Comparison of ENCODE assay signal across 8 mouse cellular contexts in genomic region chr2:152343329-152344213, GRCm38 (mm10). TPM values are rescaled to one million over a fixed set of nuclear protein-coding genes. Genes with fewer than 3 reads are reported as not detected.
DNase-seq lines count a peak whose midpoint lies in the region; ATAC-seq and TF ChIP-seq lines count a peak whose summit lies in the region.

Gene Trib3, minus strand, starts transcription at chr2:152344032.

- H3K4me2 ChIP-seq in forebrain, postnatal 0 days (ENCODE audit: low read depth): peak within 1 kb of the TSS; percentile 87

- ATAC-seq in forebrain, postnatal 0 days: peak; percentile 94

- WGBS in forebrain, postnatal 0 days: under 1% methylated on average over 48 of the region's 52 CpGs

- peak within 1 kb of the TSS; percentile 60 for H3K9ac ChIP-seq in forebrain, postnatal 0 days

- 0 out of 2 replicates have a peak, but pooled peaks cover 4% of the 10 kb centered on the region for H3K4me1 ChIP-seq in forebrain, postnatal 0 days (ENCODE audit: insufficient read depth)

- peak; percentile 78 for TF ChIP-seq CTCF in forebrain, postnatal 0 days (IDR thresholded peaks at IDR 0.05; ENCODE audit: low read depth)

- H3K9me3 ChIP-seq in forebrain, postnatal 0 days (ENCODE audit: low read length): no peaks in the 10 kb centered on the region

- peak; percentile 75 for DNase-seq in MEL-GATA-1-ER (ENCODE audit: extremely low read depth, low read depth)
- DNase-seq in cerebellum, adult 18-20 months: peak; percentile 82 to 84
- peak; percentile 84 for DNase-seq in forebrain, postnatal 0 days
- peak; percentile 86 for DNase-seq in heart, postnatal 4 days
- DNase-seq in layer of hippocampus, postnatal 10 days (ENCODE audit: low spot score in 2 of 2): peak; percentile 76 to 83
- DNase-seq in lung, postnatal 25 days (ENCODE audit: low spot score): peak; percentile 88
- DNase-seq in retina, adult 2 months (ENCODE audit: low read depth, low spot score): peak; percentile 71
- peak; percentile 88 for DNase-seq in thymus, postnatal 25 days

- H3K27me3 ChIP-seq in forebrain, postnatal 0 days (ENCODE audit: insufficient read depth, low read length): no peaks in the 10 kb centered on the region

- peak within 1 kb of the TSS; percentile 51 for H3K4me3 ChIP-seq in forebrain, postnatal 0 days (ENCODE audit: low read depth, low read length)

- H3K36me3 ChIP-seq in forebrain, postnatal 0 days (ENCODE audit: insufficient read depth): no peaks in the 10 kb centered on the region

- peak within 1 kb of the TSS; percentile 66 for H3K27ac ChIP-seq in forebrain, postnatal 0 days (ENCODE audit: low read depth, low read length)

RNA-seq across cellular contexts. Expression of gene Trib3, which starts in this region (rescaled TPM):
- 2.0 and 2.2 TPM in 2 replicates for total RNA-seq in forebrain, postnatal 0 days (2014; rRNA removed)
- 1.3 and 1.4 TPM in 2 replicates for polyA plus RNA-seq in forebrain, postnatal 0 days (2015; fragmentation: Nextera tagmentation; extraction: Ambion mirVana)
- total RNA-seq in heart, postnatal 4 days (2021): 1 to 10 TPM; 2.9 TPM
- total RNA-seq in layer of hippocampus, postnatal 10 days (2021): under 1 TPM; 0.30 to 0.58 TPM

Comparison
In these comparisons a context has a peak if more than half of its experiments do, and no peak if none do; other contexts are left out.
1. Peak in every context shown above with its lines: DNase-seq, ATAC-seq, H3K4me3 ChIP-seq and H3K27ac ChIP-seq.
2. Peak in DNase-seq in layer of hippocampus, postnatal 10 days; RNA of the gene not detected or under 1 TPM.